Mouse (Mus musculus) MEL (cell line): ENCODE measurements around the gene Rbpjl.

Experiments used
- CHD1 ChIP-seq: IDR thresholded peaks from 2 replicates; pipeline ENCODE4 v1.6.1; 2012; ENCODE audit warnings: low read depth, mild to moderate bottlenecking, inconsistent platforms, low read length, improper control_type of control experiment
- CTCF ChIP-seq, 3 experiments: IDR thresholded peaks in 2 of 3; conservative IDR thresholded peaks in 1 of 3; 2 replicates each; pipeline ENCODE4 v1.5.1; 2011 to 2012; ENCODE audit warnings: low read length in 3 of 3, low read depth in 2 of 3, mild to moderate bottlenecking in 2 of 3, improper control_type of control experiment in 1 of 3, inconsistent platforms in 1 of 3, mixed read lengths in 1 of 3, moderate library complexity in 1 of 3; ENCODE audit not compliant: control insufficient read depth in 1 of 3, insufficient read depth in 1 of 3, poor library complexity in 1 of 3, severe bottlenecking in 1 of 3

- TF ChIP-seq CHD1 (no peak), CTCF (IDR thresholded peaks at IDR 0.05 in 2 of 3, conservative IDR thresholded peaks at IDR 0.05 in 1 of 3; ENCODE audit: control insufficient read depth in 1 of 3, insufficient read depth in 1 of 3, low read depth in 2 of 3, low read length in 3 of 3, poor library complexity in 1 of 3, severe bottlenecking in 1 of 3) (no peak)
Measured at GRCm38 (mm10) chr2:164419489-164419888, 16.5 kb downstream of the Rbpjl start.
